Mouse (Mus musculus): ENCODE measurements at regions not wholly inside any gene's neighbourhood (a gene's known extent, or its start where the extent isn't known, plus 50 kb on each side); places are given as distances from the start of the nearest gene placed in this dataset.
A peak's percentile ranks its signal among the peaks of the same experiment; 100 is the strongest.
"Not testable (repeated sequence)": the region's sequence is repeated elsewhere in the genome, so short reads cannot be mapped to it uniquely, and the experiment has no call there.

- DNase-seq = no peak
These were observed 498.6 kb upstream of the Acvr2a start for GRCm38 (mm10) chr2:48315306-48315705.

DNA sequence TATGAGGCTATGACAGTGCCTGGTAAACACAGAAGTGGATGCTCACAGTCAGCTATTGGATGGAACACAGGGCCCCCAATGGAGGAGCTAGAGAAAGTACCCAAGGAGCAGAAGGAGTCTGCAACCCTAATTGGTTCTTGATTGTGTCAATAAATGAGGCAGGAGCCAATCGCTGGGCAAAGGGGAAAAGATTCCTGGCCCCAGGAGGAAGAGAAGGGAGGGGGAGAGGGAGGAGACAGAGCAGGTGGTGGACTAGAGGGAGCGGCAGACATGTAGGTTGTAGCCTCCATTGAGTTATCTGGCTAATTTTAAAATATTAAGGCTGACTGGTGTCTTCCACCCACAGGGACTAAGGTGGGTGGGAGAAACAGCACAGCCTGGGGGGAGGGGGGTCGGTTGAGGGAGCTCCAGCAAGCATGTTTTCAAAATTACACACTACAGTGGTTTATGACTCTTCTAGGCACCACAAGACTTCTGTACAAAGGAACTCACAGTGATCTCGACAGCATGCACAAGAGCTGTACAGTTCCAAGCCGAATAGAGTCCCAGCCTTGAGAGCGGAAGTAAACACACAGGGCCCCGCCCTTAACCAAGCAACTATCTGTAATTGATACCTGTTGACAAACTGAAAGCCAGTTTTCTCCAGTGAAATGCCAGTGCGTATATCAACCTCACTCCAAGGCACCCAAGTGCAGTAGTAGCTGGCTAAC lies 497.6 kb upstream of the Acvr2a start:
- DNase-seq = no peak

DNA sequence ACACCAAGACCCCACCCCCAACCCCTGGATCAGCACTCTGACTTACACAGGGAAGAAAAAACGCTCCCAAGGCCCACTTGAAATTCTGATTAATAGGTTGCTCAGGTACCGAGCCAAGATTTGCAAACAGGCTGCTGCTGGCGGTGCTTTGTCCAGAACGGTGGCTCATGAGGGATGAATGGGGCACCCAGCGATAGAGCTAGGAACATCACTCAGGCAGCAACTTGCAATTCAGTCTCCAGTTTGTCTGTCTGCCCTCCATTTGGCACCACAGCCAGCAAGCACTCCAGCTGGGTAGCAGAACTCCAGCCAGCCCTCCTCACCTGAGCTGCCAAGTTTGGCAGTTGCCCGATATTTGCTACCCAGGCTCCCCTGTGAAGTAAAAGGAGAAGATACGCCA lies 496.1 kb upstream of the Acvr2a start:
- peak; percentile 39 to 50 for DNase-seq

DNA sequence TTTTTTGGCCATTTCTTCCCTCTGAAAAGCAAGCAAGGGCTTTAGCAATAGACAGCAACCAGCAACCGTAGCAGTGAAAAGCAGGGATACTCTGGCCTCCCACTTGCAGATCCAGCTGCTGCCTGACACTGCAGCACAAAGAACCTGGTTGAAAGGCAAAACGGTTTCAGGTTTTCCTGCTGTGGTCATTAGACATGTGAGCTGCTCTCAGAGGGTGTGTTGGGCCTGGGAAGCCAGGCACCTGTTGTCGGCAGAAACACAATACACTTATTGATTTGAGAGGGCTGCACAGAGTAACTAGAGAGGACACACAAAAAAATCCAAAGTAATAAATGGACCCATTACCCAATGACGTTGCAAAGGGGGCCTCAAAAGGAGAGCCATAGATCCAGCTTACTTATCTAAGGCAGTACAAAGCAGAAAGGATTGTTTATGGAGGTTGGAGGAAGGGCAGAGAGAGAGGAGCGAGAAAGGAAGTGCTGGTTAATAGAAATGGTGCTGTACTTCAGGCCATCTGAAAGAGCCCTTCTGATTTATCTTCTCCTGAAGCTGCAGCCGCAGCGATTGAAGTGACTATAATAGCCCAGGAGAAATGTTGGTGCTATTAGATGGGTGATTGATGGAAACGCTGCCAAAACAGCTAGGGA lies 495.4 kb upstream of the Acvr2a start:
- DNase-seq = no peak

DNA sequence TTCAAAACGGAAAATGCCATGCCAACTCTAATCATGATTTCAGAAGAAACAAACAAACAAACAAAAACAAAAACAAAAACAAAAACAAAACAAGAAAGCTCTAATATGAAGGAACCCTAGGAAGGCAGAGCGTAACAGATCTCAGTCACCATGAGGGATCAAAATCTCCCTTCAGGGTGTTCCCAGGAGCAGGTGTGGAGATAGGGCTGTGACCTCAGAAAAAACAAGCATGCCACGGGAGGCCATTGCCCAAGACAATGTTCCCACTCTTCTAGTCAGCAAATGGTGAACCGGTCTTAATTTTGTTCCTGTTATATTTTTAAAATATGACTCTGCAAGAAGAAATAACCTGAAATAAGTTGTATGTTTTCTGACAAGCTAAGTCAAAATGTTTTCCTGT lies 492.4 kb upstream of the Acvr2a start:
- DNase-seq = no peak

- no peak for DNase-seq
These were observed 491.6 kb upstream of the Acvr2a start for GRCm38 (mm10) chr2:48322278-48322677.

- DNase-seq = no peak
These were observed 485.7 kb upstream of the Acvr2a start for GRCm38 (mm10) chr2:48328204-48328603.

GRCm38 (mm10) chr2:48332783-48333182 lies 481.1 kb upstream of the Acvr2a start:
- DNase-seq = no peak

DNA sequence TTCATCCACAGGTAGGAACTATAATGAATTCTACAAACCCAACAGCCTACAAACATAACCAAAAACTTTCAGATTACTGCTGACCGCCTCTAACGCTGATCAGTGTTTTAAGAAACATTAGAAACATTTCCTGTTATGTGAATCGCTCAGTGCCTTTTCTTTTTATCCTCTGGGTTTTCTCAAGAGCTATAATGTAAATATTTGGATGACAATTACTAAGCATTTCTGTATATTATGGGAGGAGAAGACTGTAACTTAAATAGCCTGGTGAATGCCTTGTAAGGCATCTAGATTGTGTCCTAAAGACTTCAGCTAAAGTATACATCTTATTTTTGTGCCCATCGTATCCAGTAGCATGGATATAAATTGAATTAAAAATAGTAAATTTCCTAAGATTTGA lies 465.9 kb upstream of the Acvr2a start:
- DNase-seq = no peak

DNA sequence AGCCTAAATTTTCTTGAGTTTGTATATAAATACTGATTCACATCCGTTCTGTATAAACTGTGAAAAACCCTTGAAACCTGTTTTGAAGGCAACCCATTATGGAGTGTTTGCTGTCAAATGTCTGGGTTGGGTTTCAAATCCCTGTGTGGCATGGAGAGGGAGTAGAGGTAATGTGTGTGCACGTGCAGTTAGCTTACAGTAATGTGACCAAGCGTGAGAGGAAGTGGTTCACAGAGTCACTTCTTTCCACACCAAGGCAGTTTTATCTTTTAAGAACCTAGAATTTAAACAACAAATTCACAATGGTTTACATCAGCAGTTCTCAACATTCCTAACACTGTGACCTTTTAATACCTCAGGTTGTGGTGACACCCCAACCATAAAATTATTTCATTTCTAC lies 464.1 kb upstream of the Acvr2a start:
- DNase-seq = no peak

DNA sequence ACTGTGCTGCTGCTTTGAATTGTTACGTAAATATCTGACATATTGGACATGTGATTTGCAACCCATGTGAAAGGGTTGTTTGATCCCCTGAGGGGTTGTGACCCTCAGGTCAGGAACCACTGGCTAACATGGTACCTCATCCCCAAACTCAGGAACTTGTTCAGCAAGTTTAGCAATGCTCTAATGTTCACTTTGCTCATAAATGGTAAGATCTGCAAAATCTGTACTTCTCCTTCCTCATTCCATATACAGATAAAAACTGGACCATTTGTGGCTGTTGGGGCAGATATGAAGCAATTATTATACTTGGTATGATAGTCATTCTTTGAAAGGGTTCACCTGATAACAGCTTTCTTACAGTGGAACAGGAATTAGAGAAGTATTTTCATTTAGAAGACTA lies 463.7 kb upstream of the Acvr2a start:
- DNase-seq = no peak

DNA sequence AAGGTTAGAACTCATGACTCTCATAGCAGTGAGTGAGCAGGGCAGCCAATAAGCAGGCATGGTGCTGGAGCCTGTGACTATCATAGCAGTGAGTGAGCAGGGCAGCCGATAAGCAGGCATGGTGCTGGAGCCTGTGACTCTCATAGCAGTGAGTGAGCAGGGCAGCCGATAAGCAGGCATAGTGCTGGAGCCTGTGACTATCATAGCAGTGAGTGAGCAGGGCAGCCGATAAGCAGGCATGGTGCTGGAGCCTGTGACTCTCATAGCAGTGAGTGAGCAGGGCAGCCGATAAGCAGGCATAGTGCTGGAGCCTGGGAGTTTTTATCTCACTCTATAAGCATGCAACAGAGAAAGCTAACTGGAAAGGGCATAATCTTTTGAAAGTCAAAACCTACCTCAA lies 442.3 kb upstream of the Acvr2a start:
- DNase-seq = not testable (repeated sequence)

DNA sequence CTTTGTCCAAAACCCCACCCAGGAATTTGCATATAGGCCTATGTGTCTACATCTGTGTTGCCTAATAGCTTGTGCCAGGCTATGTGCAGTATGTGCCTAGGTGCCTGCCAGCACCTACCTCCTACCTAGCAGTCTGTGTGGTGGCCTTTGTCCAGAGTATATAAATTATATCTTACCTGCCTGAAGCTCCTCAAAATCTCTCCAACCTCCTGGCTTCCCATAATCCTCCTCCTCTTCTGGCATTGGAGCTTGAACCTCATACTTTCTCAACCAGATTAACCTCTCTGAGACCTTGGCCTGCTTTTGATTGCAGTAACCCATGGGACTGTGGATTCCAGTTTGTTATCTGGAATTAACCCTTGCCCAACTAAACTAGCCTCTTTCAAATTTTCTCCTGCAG lies 440.8 kb upstream of the Acvr2a start:
- DNase-seq = no peak

DNA sequence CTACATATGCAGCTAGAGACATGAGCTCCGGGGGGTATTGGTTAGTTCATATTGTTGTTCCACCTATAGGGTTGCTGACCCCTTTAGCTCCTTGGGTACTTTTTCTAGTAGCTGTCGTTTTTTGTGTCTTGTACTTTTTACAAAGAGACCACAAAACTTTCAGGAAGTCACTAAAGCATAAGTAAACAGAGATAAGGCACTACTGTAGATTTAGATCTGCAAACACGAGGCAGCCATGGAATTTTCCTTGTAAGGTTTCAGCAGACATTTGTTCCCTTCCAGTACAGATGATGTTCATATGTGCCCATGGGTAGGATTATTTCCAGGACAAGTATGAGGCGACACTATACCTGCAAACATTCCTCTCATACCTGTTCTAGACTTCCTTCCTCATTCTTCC lies 439.6 kb upstream of the Acvr2a start:
- DNase-seq = no peak

- DNase-seq = no peak
These were observed 435.7 kb upstream of the Acvr2a start for GRCm38 (mm10) chr2:48378160-48378559.

- DNase-seq = no peak
These were observed 435.2 kb upstream of the Acvr2a start for GRCm38 (mm10) chr2:48378749-48379148.

DNA sequence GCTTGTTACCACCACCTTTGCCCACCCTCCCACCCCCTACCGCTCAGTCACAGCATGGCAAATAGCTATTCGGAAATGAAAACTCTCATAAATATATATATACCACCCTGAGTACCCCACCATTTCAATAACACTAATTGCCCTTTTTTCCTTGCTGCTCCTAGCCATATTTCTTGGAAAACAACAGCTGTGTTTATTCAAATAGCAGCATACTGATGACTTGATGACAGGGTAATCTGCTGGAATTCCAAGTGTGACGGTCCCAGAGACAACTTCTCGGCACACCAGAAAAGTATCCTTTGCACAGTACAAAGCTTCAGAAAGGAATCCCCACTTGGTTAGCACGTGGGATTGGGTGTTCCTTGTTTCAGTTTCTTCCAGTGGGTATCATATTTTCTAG lies 433.8 kb upstream of the Acvr2a start:
- DNase-seq = no peak

- DNase-seq = no peak
These were observed 433.1 kb upstream of the Acvr2a start for GRCm38 (mm10) chr2:48380786-48381185.

DNA sequence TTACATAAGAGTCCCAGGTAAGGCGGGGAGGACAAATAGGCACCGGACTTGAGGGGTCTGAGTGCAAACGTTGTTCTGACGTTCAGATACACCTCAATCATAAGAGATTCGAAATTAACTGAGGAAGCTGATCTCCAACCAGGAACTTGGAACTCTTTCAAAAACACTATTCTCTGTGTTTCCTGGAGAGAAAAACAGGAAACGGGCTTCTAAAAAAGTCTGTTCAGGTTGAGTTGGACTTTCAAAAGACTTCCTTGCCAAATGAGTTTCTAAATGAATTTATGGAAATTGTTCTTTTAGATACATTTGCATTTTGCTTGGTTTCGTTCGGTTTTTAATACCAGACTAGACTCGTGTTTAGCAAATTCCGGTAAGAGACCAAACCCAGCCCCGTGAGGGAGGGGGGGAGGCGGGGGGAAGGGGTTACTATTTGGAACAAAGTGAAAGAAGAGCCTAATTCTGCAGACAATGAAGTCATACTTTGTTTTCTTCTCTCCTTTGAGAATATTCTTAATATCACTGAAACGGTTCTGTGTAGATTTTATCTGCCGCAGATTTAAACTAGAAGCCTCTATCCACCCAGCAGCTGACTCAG lies 432.3 kb upstream of the Acvr2a start:
- DNase-seq = no peak

- DNase-seq = no peak
These were observed 415.4 kb upstream of the Acvr2a start for GRCm38 (mm10) chr2:48398504-48398903.

GRCm38 (mm10) chr2:48399191-48399590 lies 414.7 kb upstream of the Acvr2a start:
- no peak for DNase-seq

DNA sequence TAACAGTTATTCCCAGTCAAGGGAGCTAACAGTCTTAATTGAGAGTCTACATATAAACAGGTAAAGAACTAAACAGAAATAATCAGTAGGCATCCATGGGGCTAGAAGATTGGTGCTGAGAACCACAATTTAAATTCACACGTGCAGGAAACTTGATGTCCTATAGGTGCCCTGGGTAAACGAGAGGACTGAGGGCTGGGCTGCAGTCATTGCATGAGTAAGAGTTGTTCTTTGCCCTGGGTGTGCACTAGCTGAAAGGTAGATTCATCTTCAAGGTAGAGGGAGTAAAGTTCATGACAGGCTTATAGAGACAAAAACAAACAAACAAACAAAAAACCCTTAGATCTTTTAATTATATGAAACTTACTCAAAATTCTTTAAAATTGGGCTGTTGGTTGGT lies 411.1 kb upstream of the Acvr2a start:
- no peak for DNase-seq

- DNase-seq = no peak
These were observed 409.4 kb upstream of the Acvr2a start for GRCm38 (mm10) chr2:48404460-48404859.

DNA sequence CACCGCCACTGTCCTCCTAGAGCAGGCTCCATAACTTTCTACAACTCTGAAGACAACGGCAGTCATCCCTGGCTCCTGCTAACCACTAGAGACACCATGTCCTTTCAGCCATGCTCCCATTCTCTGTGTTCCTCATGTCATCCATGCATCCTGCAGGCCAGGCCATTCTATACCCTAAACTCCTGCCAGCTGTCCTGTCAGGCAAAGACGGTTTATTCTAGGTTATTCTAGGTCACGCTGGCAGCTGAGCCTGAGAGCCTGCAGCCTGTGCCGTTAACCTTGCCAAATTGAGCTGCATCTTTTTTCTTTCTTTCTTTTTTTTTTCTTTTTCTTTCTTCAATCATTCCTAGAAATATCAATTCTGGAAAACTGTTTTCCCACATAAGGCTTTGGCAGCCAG lies 406.0 kb upstream of the Acvr2a start:
- DNase-seq = peak; percentile 5 to 6

DNA sequence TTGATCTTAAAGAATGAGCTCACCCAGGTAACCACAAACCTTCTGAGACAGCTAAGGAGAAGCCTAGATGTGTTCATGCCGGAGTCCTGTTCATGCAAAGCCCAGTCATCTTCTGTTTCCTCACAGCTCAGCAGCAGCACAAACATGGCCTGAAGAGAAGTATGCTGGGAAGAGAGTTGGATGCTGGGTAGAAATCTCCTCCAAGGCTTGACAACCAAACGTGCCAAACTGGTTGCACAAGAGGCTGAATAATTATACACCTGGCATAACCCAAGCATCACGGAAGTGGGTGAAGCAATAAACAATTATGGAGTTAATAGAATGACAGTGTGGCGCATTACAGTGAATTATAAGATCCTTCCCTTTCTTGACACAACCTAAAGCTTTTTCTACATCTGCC lies 404.0 kb upstream of the Acvr2a start:
- DNase-seq = no peak
